Mouse (Mus musculus) right cerebral cortex, postnatal 36 days (tissue): ENCODE measurements around the gene Oasl1.
"Not testable (repeated sequence)": the region's sequence is repeated elsewhere in the genome, so short reads cannot be mapped to it uniquely, and the experiment has no call there.

Source experiments
- DNase-seq, 2 experiments: peaks; one replicate each; pipeline ENCODE4 v3.0.0; 2022; ENCODE audit warnings: low spot score in 2 of 2, mixed read lengths in 1 of 2

The Oasl1 gene

GRCm38 (mm10) chr5:114926153-114926684 is 3.2 kb downstream of the Oasl1 start:
- no peak for DNase-seq

GRCm38 (mm10) chr5:114926753-114927152 is 3.7 kb downstream of the Oasl1 start:
- DNase-seq = no peak

DNA sequence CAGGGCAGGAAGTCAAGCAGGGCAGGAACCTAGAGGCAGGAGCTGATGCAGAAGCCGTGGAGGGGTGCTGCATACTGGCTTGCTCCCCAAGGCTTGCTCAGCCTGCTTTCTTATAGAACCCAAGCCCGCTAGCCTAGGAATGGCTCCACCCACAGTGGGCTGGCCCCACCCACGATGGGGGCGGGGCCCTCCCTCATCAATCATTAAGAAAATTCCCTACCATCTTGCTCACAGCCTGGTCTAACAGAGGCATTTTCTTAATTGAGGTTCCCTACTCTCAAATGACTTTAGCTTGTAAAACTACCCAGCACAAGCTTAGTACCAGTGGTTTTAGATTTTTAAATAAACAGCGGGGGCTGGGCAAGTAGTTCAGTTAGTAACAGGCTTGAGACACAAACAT is 8.6 kb downstream of the Oasl1 start:
- DNase-seq = no peak

- DNase-seq = no peak
These were observed 10.2 kb downstream of the Oasl1 start for GRCm38 (mm10) chr5:114933206-114933605.

DNA sequence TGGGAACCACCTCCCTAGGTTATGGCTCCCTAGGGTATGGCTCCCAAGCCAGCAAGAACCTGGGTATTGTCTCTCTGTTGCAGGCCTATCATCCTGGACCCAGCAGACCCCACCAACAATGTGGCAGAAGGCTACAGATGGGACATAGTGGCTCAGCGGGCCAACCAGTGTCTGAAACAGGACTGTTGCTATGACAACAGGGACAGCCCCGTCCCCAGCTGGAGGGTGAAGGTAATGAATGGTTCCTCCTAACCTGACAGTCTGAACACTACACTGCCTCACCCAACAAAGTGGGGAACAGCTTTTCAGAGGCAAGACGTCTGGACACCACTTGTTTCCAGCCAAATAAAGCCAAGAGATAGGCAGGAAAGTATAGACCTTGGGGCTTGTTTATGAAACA is 12.8 kb downstream of the Oasl1 start:
- DNase-seq = no peak

- not testable (repeated sequence) for DNase-seq
These were observed 18.1 kb downstream of the Oasl1 start for GRCm38 (mm10) chr5:114941138-114941537.

DNA sequence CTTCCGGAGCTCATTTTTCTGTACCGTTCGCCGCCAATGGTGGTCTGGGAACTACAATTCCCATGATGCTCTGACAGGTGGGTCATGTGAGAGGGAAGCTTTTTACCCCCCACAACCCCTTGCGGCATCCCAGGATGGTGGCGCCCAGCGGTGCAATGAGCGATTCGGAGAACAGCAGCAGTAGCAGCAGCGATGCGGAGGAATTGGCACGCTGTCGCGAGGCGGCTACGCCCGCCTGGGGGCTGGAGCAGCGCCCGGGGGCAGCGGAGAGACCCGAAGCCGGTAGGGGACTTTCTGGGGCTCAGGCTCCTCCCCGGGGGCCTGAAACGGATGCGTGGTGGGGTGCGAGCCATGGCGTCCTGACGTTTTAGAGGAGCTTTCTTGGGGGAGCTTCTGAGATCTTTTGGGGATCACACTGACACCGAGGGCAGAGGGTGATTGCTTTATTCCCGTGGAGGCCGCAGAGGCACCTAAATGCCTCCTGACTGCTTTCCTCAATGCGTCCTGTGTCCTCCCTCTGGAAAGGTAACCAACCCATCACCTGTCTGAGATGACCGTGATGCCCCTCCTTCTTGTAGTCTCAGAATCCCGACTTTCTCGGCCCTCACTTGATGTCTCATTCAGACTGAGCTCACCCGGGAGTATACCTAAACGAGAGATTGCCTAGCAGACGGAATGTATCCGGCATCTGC is 19.2 kb downstream of the Oasl1 start, which contains the start of gene 2210016L21Rik:
Gene 2210016L21Rik (plus strand): TSS at position 85 of the 692 bp plus-strand sequence.
- DNase-seq = peak; percentile 81 to 87

DNA sequence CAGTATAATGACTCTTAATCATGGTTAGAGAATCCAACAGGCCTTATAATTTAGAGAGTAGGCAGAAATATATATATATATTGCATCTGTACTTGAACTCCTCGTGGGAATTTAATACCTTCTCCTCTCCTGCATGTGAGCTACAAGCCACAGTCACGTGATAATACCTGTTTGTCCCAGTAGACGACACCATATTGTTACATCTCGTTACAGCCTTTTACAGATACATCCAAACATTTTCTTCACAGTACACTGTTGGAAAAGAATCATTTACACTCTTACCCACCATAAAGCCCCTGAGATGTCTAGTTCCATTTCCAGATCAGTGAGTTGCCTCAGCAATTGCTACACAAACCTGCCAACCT is 19.7 kb downstream of the Oasl1 start:
- DNase-seq = no peak

GRCm38 (mm10) chr5:114945072-114945471 is 22.0 kb downstream of the Oasl1 start:
- DNase-seq = no peak

- no peak for DNase-seq
These were observed 25.9 kb downstream of the Oasl1 start for GRCm38 (mm10) chr5:114948891-114949290.

- no peak for DNase-seq
These were observed 26.3 kb downstream of the Oasl1 start for GRCm38 (mm10) chr5:114949316-114949715.

GRCm38 (mm10) chr5:114949812-114950211 is 26.8 kb downstream of the Oasl1 start:
- DNase-seq = no peak

DNA sequence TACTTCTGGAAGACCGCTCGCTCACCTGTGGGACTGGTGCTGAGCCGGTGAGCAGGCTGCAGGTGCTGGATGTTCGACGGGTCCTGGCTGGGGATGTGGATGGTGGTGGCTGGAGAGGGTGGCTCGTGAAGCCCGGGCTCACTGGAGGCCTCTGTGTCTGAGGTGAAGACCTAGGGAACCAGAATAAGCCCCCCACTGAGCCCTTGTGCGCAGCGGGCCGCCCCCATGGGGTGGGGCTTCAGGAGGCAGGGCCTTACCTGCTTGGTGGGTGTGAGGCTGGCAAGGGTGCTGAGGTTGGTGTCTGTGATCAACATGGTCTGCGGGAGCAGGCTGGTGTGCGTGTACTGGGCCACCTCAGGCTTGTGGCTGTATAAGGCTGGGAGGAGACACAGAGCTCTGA is 27.6 kb downstream of the Oasl1 start:
- DNase-seq = no peak

GRCm38 (mm10) chr5:114951279-114951880 is 28.3 kb downstream of the Oasl1 start:
- DNase-seq = no peak

GRCm38 (mm10) chr5:114953326-114953725 is 30.3 kb downstream of the Oasl1 start:
- no peak for DNase-seq

DNA sequence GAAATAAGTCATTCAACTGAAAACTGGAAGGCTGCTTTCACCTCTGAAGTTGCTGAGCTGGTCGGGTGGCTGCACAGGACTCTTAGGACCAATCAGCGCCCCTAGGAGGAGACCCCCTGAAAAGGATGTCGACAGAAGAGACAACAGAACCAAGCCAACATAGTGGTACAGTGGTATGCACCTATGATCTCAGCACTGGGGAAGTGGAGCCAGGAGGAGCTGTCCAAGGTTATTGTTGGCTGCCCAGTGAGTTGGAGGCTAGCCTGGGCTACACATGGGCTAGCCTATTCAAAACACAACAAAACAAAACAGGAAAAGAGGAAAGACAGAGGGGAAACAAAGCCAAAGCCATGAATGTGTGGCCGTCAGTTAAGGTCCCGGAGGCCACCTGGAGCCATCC is 35.0 kb downstream of the Oasl1 start:
- no peak for DNase-seq

DNA sequence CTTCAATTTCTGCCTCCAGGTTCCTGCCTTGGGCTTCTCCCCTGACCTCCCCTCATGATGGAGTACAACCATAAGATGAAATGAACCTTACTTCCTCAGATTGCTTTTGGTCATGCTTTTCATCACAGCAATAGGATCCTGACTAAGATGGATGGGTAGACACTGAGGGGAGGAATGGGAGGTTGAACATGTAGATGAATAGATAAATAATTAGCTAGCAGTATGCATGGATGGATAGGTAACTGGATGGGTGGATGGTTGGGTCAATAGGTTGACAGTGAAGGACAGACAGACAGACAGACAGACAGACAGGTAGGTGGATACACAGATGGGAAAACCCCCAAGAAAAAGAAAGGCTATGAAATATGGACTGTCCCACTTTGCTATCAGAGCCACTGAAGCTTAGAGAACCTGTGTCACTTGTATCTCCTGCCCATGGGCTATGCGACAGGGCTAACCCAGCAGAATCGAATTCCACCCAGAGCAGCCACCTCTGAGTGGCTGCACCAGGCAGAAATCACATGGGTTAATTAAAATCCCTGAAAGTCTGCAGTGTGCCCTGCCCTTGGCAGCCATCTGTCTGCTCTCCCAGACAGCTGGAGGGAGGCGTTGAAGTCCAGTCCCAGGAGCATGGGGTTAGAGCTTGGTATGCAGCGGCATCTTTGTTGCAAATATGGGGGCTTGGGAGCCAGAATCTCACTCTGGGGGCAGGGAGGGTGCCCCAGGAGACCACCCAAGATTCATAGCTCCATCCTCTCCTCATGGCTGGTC is 38.7 kb downstream of the Oasl1 start:
- DNase-seq = no peak

GRCm38 (mm10) chr5:114964315-114964966 is 41.4 kb downstream of the Oasl1 start:
- no peak for DNase-seq

DNA sequence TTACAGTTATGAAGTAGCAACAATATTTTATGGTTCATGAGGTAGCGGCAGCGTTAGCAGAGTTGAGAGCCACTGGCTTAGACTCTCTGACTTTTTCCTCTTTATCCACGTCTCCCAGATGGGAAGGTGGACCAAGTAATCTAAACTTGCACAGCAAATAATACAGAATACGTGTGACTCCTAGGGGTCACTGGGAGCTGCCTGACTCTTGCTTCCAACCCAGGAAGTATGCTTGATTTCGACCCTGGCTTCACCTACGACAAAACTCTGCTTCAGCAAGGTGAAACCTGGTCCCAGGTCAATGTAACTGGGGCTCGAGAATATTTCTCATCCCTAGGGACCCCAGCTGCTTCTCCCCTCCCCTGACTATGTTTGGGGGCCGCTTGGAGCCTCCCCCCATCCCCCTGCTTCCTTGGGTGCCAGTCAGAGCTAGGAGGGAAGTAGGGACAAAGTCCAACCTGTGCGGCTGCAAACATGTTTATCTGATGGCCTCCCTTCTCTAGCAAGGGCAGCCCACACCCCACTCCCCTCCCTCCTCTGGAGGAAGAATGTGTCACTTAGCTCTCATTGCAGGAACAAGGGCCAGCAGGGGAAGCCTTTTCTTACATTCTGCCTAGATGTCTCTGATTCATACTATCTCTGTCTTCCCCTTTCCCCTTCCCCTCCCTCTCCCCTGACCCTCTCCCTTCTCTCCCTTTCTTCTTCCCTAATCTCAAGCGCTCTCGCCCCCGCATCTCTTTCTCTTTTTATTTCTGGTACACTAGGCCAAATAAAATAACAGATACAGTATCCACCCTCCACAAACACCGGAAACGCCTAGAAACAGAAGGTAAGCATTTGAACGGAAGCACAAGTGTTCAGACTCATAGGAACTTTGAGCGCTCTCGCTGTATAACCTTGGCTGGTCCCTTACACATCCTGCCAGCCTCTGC is 42.2 kb downstream of the Oasl1 start:
- no peak for DNase-seq

DNA sequence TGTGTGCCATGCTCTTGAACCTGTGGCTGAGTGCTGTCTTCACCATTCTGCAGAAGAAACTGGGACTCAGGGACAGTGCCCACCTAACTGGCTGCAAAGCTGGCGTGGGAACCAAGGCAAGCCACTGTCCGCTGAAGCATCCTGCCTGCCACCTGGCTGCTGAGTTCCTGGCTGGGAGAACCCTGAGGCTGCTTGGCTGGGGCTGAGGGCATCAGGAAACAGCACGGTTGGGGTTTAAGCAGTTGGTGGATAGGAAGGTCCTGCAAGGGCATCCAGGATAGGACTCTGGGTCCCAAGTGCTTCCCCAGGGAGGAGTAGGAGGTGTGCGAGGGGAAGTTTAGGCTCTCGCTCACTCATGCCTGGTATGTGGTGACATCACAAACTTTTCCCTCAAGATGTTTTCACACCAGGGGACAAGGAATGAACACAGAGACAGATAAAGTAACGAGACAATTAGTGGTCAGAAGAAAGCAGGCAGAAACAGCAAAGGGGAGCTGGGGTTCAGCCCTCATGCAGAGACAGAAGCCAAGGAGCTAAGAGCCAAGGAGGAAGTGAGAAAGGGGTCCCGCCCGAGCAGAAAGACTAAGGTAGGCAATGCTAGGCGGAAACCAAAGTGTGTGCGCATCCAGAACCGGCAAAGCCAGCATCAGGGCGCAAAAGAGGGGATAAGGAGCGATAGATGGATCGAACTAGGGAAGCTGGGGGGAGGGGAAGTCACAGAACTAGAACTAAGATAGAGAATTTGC is 44.7 kb downstream of the Oasl1 start:
- no peak for DNase-seq
